Mouse (Mus musculus) erythroblast, embryonic 14.5 days (primary cell): ENCODE results near the gene Zfp352. TPM values are rescaled to one million over a fixed set of nuclear protein-coding genes. Genes with fewer than 3 reads are reported as not detected.
"Not testable (repeated sequence)": the region's sequence is repeated elsewhere in the genome, so short reads cannot be mapped to it uniquely, and the experiment has no call there.

Experiments
- H3K27me3 ChIP-seq: 2 replicates; pipeline ENCODE4 v1.6.1; 2012; ENCODE audit warnings: inconsistent platforms; ENCODE audit not compliant: control insufficient read depth
- H3K36me3 ChIP-seq: 2 replicates; pipeline ENCODE4 v1.6.1; 2012; ENCODE audit warnings: mild to moderate bottlenecking, inconsistent platforms; ENCODE audit not compliant: control insufficient read depth
- H3K4me1 ChIP-seq: 2 replicates; pipeline ENCODE4 v1.6.1; 2012; ENCODE audit warnings: inconsistent platforms; ENCODE audit not compliant: control insufficient read depth
- H3K4me3 ChIP-seq: replicated peaks from 2 replicates; pipeline ENCODE3; 2012; ENCODE audit warnings: moderate library complexity, mild to moderate bottlenecking, inconsistent platforms
- H3K9me3 ChIP-seq: 2 replicates; pipeline ENCODE4 v1.6.1; 2012; ENCODE audit warnings: low read length, inconsistent platforms, mixed read lengths; ENCODE audit not compliant: control insufficient read depth
- GATA1 ChIP-seq: IDR thresholded peaks from 2 replicates; pipeline ENCODE4 v1.6.1; 2012; ENCODE audit warnings: low read length, inconsistent platforms, mixed read lengths
- TAL1 ChIP-seq: IDR thresholded peaks from 3 replicates; pipeline ENCODE4 v1.6.1; 2012; ENCODE audit warnings: low read length, inconsistent platforms, mixed read lengths
- polyA plus RNA-seq: library from polyadenylated mRNA; stranded (reverse); fragments of >175 nt; gene quantifications from 2 replicates; pipeline ENCODE4 v1.2.3, GENCODE M21; 2012

The Zfp352 gene
- not detected in 2 replicates for polyA plus RNA-seq

- no peaks in the 10 kb centered on the region for H3K36me3 ChIP-seq
- H3K4me3 ChIP-seq: no peak within 1 kb of the TSS
- H3K9me3 ChIP-seq: peaks cover 9% of the 10 kb centered on the region
- TF ChIP-seq TAL1: no peak
- TF ChIP-seq GATA1: no peak
- H3K27me3 ChIP-seq: no peaks in the 10 kb centered on the region
- no peaks in the 10 kb centered on the region for H3K4me1 ChIP-seq
These were observed at the start of gene Zfp352 for GRCm38 (mm10) chr4:90218520-90218919. Zfp352 (plus strand) TSS chr4:90218820.

DNA sequence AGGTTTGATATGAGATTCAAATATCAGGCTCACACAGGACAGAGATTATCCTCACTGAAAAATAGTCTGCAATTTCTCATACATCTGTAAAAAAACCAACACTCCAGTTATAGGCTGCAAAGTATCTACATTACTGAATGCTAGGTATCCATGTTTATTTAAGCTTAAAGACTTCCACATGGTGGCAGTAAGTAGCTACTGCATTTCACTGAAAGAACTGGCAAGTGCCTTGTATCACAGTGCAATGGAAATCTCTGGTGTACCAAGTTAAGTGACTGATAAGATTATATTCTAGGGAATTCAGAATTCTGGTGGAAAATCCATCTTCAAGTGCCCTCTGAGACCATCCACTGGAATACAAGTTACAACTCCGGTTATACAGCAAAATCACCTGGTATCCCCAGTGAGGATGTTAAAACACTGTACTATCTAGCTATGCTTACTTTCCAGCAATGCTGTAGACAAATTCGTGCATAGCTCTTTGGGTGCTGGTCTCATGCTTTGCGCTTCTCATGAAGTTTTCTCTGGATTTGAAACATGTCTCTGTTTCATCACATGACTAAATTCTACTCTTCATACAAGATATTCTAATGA is 47.6 kb upstream of the Zfp352 start:
- H3K36me3 ChIP-seq: no peaks in the 10 kb centered on the region
- TF ChIP-seq TAL1: no peak
- no peaks in the 10 kb centered on the region for H3K27me3 ChIP-seq
- no peaks in the 10 kb centered on the region for H3K4me1 ChIP-seq
- no peak overlapping the region for H3K4me3 ChIP-seq
- H3K9me3 ChIP-seq: no peaks in the 10 kb centered on the region

DNA sequence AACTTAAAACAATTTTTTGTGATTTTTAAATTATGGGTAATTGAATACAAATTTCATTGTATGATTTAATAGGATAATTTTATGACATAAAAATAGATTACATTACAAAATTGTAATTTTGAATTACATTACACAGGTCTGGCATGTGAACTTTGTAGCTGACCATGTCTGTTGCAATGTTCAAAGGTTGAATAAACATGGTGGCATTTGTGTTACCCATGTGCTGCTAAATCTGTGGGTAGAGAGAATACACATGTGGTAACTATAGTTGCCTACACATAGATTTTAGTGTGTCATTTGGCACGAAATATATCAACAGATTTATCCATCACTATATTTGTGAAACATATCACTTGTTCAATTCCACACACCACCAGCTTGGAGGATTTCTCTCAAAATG is 44.6 kb upstream of the Zfp352 start:
- TF ChIP-seq GATA1: no peak
- no peak for TF ChIP-seq TAL1
- no peak overlapping the region for H3K4me3 ChIP-seq
- no peaks in the 10 kb centered on the region for H3K9me3 ChIP-seq
- H3K36me3 ChIP-seq: no peaks in the 10 kb centered on the region
- H3K27me3 ChIP-seq: no peaks in the 10 kb centered on the region
- H3K4me1 ChIP-seq: no peaks in the 10 kb centered on the region

- H3K27me3 ChIP-seq: no peaks in the 10 kb centered on the region
- no peak for TF ChIP-seq TAL1
- no peak for TF ChIP-seq GATA1
- H3K9me3 ChIP-seq: no peaks in the 10 kb centered on the region
- H3K4me1 ChIP-seq: no peaks in the 10 kb centered on the region
- H3K36me3 ChIP-seq: no peaks in the 10 kb centered on the region
- no peak overlapping the region for H3K4me3 ChIP-seq
These were observed 15.2 kb upstream of the Zfp352 start for GRCm38 (mm10) chr4:90203421-90203820.

DNA sequence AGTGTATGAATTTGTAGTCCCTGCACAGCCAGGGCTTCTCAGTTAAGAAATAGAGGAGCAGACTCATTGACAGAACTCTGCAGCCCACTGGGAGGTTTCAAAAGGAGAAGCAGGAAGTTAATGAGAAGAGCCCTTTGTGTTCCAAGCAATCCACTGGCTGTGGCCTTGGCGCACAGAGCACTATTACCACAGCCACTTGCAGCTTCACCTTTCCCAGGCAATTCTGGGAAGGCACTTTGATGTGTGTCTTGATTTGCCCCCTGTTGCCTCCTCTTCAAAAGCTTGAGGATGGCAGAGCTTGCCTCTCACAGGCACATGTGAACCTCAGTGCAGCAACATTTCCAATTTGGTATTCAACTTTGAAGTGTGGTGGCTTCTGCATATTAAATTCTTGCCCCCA is 7.1 kb upstream of the Zfp352 start:
- no peak for TF ChIP-seq GATA1
- no peak for TF ChIP-seq TAL1
- H3K9me3 ChIP-seq: no peaks in the 10 kb centered on the region; the same call in 1 of the 2 replicates
- H3K36me3 ChIP-seq: no peaks in the 10 kb centered on the region
- no peaks in the 10 kb centered on the region for H3K27me3 ChIP-seq
- H3K4me3 ChIP-seq: no peak overlapping the region
- H3K4me1 ChIP-seq: no peaks in the 10 kb centered on the region

DNA sequence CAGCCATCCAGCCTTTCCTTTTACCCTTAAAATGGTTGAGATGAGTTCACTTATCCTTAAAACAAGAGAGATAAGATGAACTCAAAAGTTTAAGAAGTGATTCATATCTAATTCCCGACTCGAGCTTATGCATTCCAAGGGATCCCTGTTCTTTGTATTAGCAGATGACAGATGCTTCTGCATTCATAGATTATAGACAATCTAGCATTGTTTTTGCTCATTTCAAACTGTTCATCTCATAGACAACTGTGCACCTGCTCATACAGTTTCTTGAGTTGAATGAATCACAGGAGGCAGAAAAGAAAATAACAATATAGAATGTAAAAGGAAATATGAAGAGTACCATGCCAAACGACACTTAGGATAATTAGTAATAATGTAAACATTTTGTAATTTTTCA is 6.5 kb upstream of the Zfp352 start:
- H3K4me3 ChIP-seq: no peak overlapping the region
- no peaks in the 10 kb centered on the region for H3K27me3 ChIP-seq
- no peaks in the 10 kb centered on the region for H3K4me1 ChIP-seq
- TF ChIP-seq TAL1: no peak
- H3K9me3 ChIP-seq: no peaks in the 10 kb centered on the region; the same call in 1 of the 2 replicates
- H3K36me3 ChIP-seq: no peaks in the 10 kb centered on the region

- not testable (repeated sequence) for H3K4me1 ChIP-seq, H3K36me3 ChIP-seq, H3K9me3 ChIP-seq, H3K4me3 ChIP-seq, H3K27me3 ChIP-seq
These were observed 17.0 kb downstream of the Zfp352 start for GRCm38 (mm10) chr4:90235646-90236045.

DNA sequence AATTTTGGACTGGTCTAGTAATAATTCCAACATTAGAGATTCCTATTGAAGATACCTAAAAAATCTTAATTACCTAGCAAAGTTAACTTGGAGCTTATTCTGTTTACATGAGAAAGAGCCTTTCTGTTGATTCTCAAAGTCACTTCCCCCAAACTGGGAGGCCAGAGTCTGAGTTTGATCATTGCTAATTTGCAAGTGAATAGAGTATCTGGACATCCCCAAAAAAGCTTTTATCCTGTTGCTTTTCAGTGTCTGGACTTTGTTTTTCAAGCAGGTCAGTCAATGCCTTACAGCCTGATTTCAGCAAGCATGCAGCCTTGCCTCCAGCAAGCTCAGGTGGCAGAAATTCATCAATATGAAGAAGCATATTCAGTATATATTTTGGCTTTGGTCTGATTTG is 51.2 kb downstream of the Zfp352 start:
- no peaks in the 10 kb centered on the region for H3K27me3 ChIP-seq
- no peaks in the 10 kb centered on the region for H3K36me3 ChIP-seq
- no peak overlapping the region for H3K4me3 ChIP-seq
- H3K9me3 ChIP-seq: peaks cover 21% of the 10 kb centered on the region
- no peak for TF ChIP-seq GATA1
- TF ChIP-seq TAL1: no peak
- no peaks in the 10 kb centered on the region for H3K4me1 ChIP-seq
